Mouse (Mus musculus) midbrain, embryonic 14.5 days (tissue): ENCODE measurements around the gene Col6a1. TPM values are rescaled to one million over a fixed set of nuclear protein-coding genes. Genes with fewer than 3 reads are reported as not detected.
"Not testable (repeated sequence)": the region's sequence is repeated elsewhere in the genome, so short reads cannot be mapped to it uniquely, and the experiment has no call there.

ENCODE experiments used
- ATAC-seq: fragments of 200-750 bp; cut with Nextera tagmentation; 2 replicates; pipeline ENCODE4 v1.8.0; 2017; ENCODE audit warnings: moderate number of reproducible peaks, moderate library complexity; ENCODE audit not compliant: low FRiP score, low TSS enrichment
- DNase-seq: peaks from one replicate; pipeline ENCODE4 v3.0.0-alpha.2; 2015
- H3K27ac ChIP-seq: fragments of 300-500 bp; sonication (generic); replicated peaks from 2 replicates; pipeline ENCODE4 v1.5.1; 2014; ENCODE audit warnings: mild to moderate bottlenecking, low read depth, low read length, moderate library complexity
- H3K27me3 ChIP-seq: fragments of 300-500 bp; sonication (generic); 2 replicates; pipeline ENCODE4 v1.6.1; 2014; ENCODE audit warnings: low read length, control low read depth, mixed read lengths; ENCODE audit not compliant: control insufficient read depth, insufficient read depth
- H3K36me3 ChIP-seq: fragments of 300-500 bp; sonication (generic); 2 replicates; pipeline ENCODE4 v1.6.1; 2014; ENCODE audit warnings: low read length, control low read depth; ENCODE audit not compliant: control insufficient read depth, insufficient read depth
- H3K4me1 ChIP-seq: fragments of 300-500 bp; sonication (generic); 2 replicates; pipeline ENCODE4 v1.6.1; 2014; ENCODE audit warnings: mild to moderate bottlenecking, antibody characterized with exemption, low read length, control low read depth; ENCODE audit not compliant: control insufficient read depth, insufficient read depth
- H3K4me2 ChIP-seq: fragments of 300-500 bp; sonication (generic); 2 replicates; pipeline ENCODE4 v1.6.1; 2014; ENCODE audit warnings: mild to moderate bottlenecking, low read length, moderate library complexity
- H3K4me3 ChIP-seq: fragments of 300-500 bp; sonication (generic); replicated peaks from 2 replicates; pipeline ENCODE4 v1.5.1; 2014; ENCODE audit warnings: low read depth, low read length
- H3K9ac ChIP-seq: fragments of 300-500 bp; sonication (generic); replicated peaks from 2 replicates; pipeline ENCODE4 v1.6.1; 2014; ENCODE audit warnings: mild to moderate bottlenecking, low read length, moderate library complexity
- H3K9me3 ChIP-seq: fragments of 300-500 bp; sonication (generic); 2 replicates; pipeline ENCODE4 v1.6.1; 2016; ENCODE audit warnings: low read length, control low read depth, mixed read lengths; ENCODE audit not compliant: control insufficient read depth
- WGBS: fragments of 180-500 bp; shearing (Covaris S2); extraction: QIAGEN DNeasy Blood & Tissue Kit; methylation state at CpG from one replicate; pipeline ENCODE4 v1.1.7; 2014; 5-methylcytosine and 5-hydroxymethylcytosine counted together
- polyA plus RNA-seq: library from polyadenylated mRNA; unstranded; fragments of >200 nt; fragmentation: Nextera tagmentation; extraction: Ambion mirVana; gene quantifications from 2 replicates; pipeline ENCODE4 v1.2.1, GENCODE M21; 2014

The Col6a1 gene
- polyA plus RNA-seq, 1 experiment from 2014 or later = 15.7 TPM

DNA sequence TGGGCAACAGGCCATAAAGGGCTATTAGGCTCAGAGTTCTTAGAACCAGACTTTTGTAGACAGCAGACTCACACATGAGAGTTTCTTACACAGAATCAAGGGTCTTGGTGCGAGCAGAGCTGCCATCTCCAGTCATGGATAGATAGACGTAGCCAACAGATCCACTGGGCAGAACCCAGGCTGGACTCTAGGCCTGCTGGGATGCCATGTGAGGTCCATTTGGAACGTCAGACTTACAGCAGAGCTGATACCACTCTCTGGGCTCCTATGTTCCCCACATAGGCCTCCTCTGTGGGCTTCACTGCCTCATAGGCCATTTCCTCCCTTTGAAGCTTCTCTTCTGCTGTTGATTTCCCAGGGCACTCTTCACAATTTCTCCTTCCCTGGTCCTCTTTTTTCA lies 27.7 kb upstream of the Col6a1 start:
- Histone ChIP-seq H3K9ac (no peak overlapping the region), H3K9me3 (peaks cover 4% of the 10 kb centered on the region; the same call in 1 of the 2 replicates), H3K4me2 (no peak overlapping the region), H3K27ac (no peak overlapping the region), H3K4me1 (no peaks in the 10 kb centered on the region), H3K27me3 (no peaks in the 10 kb centered on the region), H3K4me3 (no peak overlapping the region), H3K36me3 (no peaks in the 10 kb centered on the region)
- DNase-seq (no peak), ATAC-seq (no peak)
- 89% methylated on average over 3 of the region's 3 CpGs for WGBS

DNA sequence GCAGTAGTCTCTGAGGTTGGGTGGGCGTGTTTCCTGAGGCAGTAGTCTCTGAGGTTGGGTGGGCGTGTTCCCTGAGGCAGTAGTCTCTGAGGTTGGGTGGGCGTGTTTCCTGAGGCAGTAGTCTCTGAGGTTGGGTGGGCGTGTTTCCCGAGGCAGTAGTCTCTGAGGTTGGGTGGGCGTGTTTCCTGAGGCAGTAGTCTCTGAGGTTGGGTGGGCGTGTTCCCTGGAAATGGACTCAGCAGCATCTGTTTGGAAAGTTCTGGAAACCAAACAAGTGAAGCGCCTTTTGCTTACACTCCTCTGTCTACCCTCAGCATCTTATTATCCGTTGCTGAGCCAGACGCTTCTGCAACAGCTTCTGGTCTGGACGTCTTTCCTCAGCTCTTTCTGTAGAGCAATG lies 18.3 kb upstream of the Col6a1 start:
- H3K9ac ChIP-seq, H3K4me1 ChIP-seq, H3K4me3 ChIP-seq, ATAC-seq, H3K27me3 ChIP-seq, H3K27ac ChIP-seq, DNase-seq, H3K4me2 ChIP-seq, H3K36me3 ChIP-seq: not testable (repeated sequence)
- 63% methylated on average over 11 of the region's 11 CpGs for WGBS
- peaks cover 10% of the 10 kb centered on the region; the same call in 1 of the 2 replicates for H3K9me3 ChIP-seq

DNA sequence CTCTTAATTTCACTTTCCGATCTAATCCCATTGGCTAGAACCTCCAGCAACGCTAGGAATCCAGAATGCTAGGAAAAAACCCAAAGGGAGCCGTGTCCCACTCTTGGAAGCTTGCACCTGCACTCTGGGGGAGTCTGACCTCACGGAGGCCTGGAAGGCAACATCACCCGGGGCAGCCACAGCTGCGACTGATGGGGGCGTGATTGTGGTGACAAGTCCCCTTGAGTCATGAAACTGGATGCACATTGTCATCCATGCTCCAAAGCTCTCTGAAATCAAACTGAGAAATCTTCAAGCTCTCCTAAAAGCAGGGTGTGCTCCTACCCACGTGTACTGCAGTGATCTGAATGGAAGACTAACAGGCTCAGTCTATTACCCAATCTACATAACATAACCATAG lies 10.8 kb upstream of the Col6a1 start:
- WGBS = 68% methylated on average over 8 of the region's 8 CpGs
- Histone ChIP-seq H3K36me3 (no peaks in the 10 kb centered on the region), H3K27ac (no peak overlapping the region), H3K9me3 (no peaks in the 10 kb centered on the region), H3K9ac (no peak overlapping the region), H3K4me1 (peaks cover 7% of the 10 kb centered on the region), H3K4me2 (no peak overlapping the region), H3K27me3 (no peaks in the 10 kb centered on the region), H3K4me3 (no peak overlapping the region)
- ATAC-seq = no peak
- DNase-seq = no peak

GRCm38 (mm10) chr10:76734979-76735378 lies 9.0 kb upstream of the Col6a1 start:
- Histone ChIP-seq H3K27me3 (no peaks in the 10 kb centered on the region), H3K4me3 (no peak overlapping the region), H3K4me1 (peaks cover 7% of the 10 kb centered on the region), H3K27ac (no peak overlapping the region), H3K9me3 (no peaks in the 10 kb centered on the region), H3K4me2 (no peak overlapping the region), H3K9ac (no peak overlapping the region), H3K36me3 (no peaks in the 10 kb centered on the region)
- peak; percentile 90 for DNase-seq
- WGBS = 5% methylated on average over 4 of the region's 4 CpGs
- ATAC-seq = peak; percentile 60; the same call in 1 of the 2 replicates

DNA sequence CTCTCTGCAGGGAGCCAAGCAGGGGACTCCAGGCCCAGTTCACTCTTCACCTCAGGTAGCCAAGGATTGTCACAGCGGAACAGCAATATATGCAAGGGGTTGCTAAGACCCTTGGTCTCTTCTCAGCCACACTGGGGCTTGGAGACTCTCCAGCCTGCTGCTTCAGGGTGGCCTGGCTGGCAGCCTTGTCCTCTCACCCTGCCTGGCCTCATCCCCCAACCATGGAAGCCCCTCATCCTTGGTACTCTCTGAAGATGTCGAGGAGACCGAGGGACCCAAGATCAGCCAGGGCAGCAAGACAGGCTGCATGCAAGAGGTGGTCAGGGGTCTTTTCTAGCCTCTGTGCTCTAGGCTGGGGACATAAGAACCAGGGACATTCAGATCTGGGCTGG lies 7.7 kb upstream of the Col6a1 start:
- no peak for DNase-seq
- Histone ChIP-seq H3K9me3 (no peaks in the 10 kb centered on the region), H3K27me3 (no peaks in the 10 kb centered on the region), H3K9ac (0 out of 2 replicates have a peak overlapping the region, but pooled peaks have one; percentile 29), H3K4me1 (peaks cover 7% of the 10 kb centered on the region), H3K27ac (no peak overlapping the region), H3K4me3 (no peak overlapping the region), H3K36me3 (no peaks in the 10 kb centered on the region), H3K4me2 (peak overlapping the region; percentile 40)
- no peak for ATAC-seq
- WGBS = 37% methylated on average over 3 of the region's 3 CpGs

DNA sequence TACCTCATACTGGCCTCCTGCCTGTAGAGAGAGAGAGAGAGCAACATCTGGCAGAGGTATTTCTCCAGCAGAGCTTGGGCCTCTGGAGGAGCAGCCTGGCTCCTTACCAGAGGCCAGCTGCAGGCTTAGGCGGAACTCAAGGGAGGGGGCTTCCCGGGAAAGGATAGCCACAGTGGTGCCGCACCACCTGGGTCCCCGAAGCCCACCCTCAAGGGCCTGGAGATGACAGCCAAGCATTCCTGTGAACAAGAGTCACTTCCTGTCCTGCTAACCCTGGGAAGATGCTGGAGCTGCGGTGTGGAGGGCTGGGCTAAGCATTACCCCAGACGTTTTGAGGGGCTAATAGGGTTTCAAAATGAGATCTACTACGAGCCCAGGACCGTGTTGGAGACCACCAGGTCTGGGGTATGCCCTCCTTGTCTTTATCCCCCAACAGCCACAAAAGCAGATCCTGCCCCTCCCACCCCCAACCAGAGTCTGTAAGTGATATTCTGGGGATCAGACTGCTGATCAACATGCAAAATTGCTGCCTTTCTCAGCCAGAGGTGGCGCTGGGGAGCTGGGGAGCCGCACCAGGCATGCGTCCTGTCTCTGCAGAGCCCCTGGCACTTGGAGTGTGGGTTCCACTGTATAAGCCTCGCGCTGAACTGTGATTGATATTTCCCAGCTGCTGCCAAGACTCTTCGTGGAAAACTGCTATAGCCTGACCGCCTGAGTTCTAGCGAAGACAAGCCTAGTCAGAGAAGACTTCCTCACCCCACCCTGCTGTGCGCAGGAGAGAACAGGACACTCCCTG lies 7.1 kb upstream of the Col6a1 start:
- 0 out of 2 replicates have a peak overlapping the region, but pooled peaks have one; percentile 29 for H3K9ac ChIP-seq
- DNase-seq = peak; percentile 82

GRCm38 (mm10) chr10:76732391-76732790 lies 6.4 kb upstream of the Col6a1 start:
- Histone ChIP-seq H3K9ac (no peak overlapping the region), H3K9me3 (no peaks in the 10 kb centered on the region), H3K4me3 (no peak overlapping the region), H3K36me3 (no peaks in the 10 kb centered on the region), H3K4me1 (peaks cover 7% of the 10 kb centered on the region), H3K27ac (no peak overlapping the region), H3K27me3 (no peaks in the 10 kb centered on the region), H3K4me2 (no peak overlapping the region)
- 70% methylated on average over 6 of the region's 6 CpGs for WGBS
- no peak for DNase-seq
- no peak for ATAC-seq

More for the DNA sequence above, 7.1 kb upstream of the Col6a1 start:
- 16% methylated on average over 17 of the region's 17 CpGs for WGBS
- Histone ChIP-seq H3K9me3 (no peaks in the 10 kb centered on the region), H3K27me3 (no peaks in the 10 kb centered on the region), H3K36me3 (no peaks in the 10 kb centered on the region), H3K4me1 (peaks cover 7% of the 10 kb centered on the region), H3K4me2 (peak overlapping the region; percentile 40), H3K4me3 (no peak overlapping the region), H3K27ac (no peak overlapping the region)
- 0 out of 2 replicates have a peak, but pooled peaks have one; percentile 55 for ATAC-seq

DNA sequence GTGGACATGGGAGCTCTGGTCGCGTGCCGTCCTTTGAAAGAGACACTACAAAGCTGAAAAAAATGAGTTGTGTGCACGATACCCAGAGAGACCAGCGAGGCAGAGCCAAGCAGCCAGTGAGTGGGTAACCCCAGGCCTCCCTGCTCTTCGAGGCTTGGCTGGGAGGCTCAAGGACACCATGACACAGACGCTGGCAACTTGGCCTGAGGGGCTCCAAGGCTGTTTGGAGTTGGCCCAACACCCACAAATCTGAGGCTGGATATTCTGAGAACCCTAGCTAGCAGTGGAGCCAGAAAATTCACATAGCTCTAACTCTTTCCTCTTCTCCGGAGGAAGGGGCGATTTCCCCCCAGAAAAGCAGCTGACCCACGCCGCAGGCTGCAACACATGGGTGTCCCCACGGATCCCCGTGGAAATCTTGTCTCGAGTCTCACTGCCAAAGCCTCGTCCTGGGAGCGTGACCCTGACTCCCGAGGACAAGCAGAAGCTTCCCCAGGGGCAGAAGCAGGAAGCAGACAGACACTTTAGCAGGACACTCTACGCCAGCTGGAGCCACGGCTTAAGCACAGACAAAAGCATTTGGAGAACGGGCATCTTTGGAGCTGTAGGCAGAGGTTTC lies 5.8 kb upstream of the Col6a1 start:
- ATAC-seq = no peak
- H3K36me3 ChIP-seq = no peaks in the 10 kb centered on the region
- H3K27ac ChIP-seq = no peak overlapping the region
- H3K9me3 ChIP-seq = no peaks in the 10 kb centered on the region
- H3K4me2 ChIP-seq = no peak overlapping the region
- WGBS = 67% methylated on average over 20 of the region's 20 CpGs
- no peaks in the 10 kb centered on the region for H3K27me3 ChIP-seq
- no peak for DNase-seq
- H3K4me3 ChIP-seq = no peak overlapping the region
- no peak overlapping the region for H3K9ac ChIP-seq
- H3K4me1 ChIP-seq = peaks cover 7% of the 10 kb centered on the region
